Mouse (Mus musculus) T-helper 17 cell (primary cell): ENCODE measurements around the gene Usp15.

Experiments used
- in situ Hi-C, 2 experiments: fragments of 300-600 bp; cut with MboI, MseI; formaldehyde crosslinking; loops; 1 replicate in 1 of 2; 2 replicates in 1 of 2; pipeline ENCODE4 v1.15.1; 2025; ENCODE audit warnings: high pct_unique_total_duplicates in 2 of 2

Gene Usp15

GRCm38 (mm10) chr10:123182391-123182790 lies 14.4 kb downstream of the Usp15 start:
- in situ Hi-C loops, result no loop called here

DNA sequence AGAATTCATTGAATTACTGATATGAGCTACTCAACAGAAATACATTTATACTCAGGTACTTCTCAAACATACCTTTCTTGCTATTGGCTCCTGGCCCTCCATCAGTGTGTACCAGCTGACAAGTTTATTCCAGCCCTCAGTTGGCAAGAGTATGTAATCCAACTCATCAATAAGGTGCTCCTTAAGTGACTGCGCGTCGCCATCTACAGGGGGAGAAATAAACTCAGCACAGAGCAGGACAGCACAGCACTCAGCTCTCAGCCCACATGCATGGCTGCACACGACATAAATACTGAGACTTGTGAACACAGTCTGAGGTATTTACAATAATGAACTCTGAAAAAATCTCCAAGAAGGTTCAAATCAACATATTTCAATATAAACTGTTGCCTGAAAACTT lies 21.0 kb downstream of the Usp15 start:
- in situ Hi-C loops, result loop anchor here in 1 of 2 experiments (10.0 kb wide), 1 partner anchor 271 kb away; no protein-coding TSS in a partner anchor

DNA sequence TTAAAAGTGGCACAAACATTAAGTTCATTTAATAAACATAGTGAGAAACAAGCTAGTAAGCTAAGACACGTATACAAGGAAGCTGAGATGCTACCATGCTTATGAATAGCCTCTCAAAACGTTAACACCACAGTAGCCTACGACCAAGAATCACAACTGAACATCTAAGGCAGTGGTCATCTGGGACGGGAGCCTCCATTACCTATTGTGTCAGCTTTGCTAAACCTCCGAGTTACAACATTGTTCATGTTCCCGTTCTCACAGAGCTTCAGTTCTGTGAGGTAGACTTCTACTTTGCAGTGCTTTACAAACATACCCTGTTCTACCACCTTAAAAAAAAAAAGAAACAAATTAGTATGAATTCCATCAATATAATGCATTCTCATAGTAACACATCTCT lies 25.9 kb downstream of the Usp15 start:
- in situ Hi-C loops, result loop anchor here (5.0 to 25.0 kb wide), 3 partner anchors 266 to 1564 kb away; no protein-coding TSS in a partner anchor

GRCm38 (mm10) chr10:123165542-123165941 lies 31.3 kb downstream of the Usp15 start:
- in situ Hi-C loops, result loop anchor here in 1 of 2 experiments (10.0 to 25.0 kb wide), 2 partner anchors 141 to 1553 kb away; no protein-coding TSS in a partner anchor

DNA sequence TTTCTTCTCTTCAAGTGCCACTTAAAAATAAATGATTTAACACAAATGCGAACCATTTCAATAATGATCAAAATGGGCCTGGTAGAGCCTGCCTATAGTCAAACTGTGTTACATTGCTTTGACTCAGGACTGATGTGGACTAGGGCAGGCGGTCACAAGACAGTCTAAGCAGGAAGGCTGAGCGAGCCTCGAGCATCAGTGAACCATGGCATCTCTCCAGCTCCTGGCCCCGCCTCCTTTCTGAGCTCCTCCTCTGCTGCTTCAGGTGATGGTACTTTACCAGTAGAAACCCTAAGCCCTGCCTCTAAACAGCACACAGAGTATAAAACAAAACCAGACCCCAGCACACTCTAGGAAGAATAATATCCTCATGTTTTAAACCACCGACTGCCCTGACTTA lies 36.3 kb downstream of the Usp15 start:
- in situ Hi-C loops, result loop anchor here in 1 of 2 experiments (10.0 to 25.0 kb wide), 2 partner anchors 136 to 1548 kb away; no protein-coding TSS in a partner anchor

DNA sequence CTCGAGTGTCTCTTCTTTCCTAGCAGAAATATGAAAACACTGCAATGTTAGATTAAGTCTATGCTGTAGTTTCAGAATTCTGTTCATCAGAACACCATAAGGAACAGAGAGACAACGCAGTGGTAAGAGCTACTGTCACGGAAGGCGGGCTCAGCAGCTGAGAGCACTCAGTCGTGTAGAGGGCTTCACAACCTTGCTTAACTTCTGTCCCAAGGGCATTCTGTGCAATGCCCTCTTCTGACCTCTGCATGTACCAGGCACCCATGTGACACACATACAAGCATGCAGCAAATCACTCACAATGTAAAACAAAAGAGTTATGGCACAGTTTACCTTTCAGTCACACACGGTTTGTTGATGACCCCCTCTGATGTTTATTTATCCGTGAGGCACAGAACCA lies 37.5 kb downstream of the Usp15 start:
- in situ Hi-C loops, result loop anchor here in 1 of 2 experiments (25.0 kb wide), 1 partner anchor 1547 kb away; no protein-coding TSS in a partner anchor

DNA sequence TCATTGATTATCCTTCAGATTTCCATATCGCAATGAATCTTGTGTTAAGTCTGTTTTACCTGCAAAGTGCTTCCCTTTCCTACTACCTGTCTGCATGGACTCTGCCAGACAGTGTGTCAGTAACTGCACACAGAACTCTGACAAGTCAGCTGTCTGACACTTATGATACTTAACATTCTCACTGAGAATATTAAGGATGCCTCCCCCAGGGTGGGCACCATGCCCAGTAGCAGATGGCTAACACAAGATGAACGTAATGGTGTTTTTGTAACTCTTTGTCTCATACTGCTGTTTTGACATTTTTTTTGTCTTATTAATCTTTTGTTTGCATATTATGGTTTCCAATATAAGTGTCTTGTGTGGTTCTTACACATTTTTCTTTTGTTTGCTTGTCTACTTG lies 40.4 kb downstream of the Usp15 start:
- in situ Hi-C loops, result loop anchor here in 1 of 2 experiments (25.0 kb wide), 1 partner anchor 1544 kb away; no protein-coding TSS in a partner anchor

GRCm38 (mm10) chr10:123155764-123156163 lies 41.0 kb downstream of the Usp15 start:
- in situ Hi-C loops, result loop anchor here in 1 of 2 experiments (25.0 kb wide), 1 partner anchor 1543 kb away; no protein-coding TSS in a partner anchor

GRCm38 (mm10) chr10:123153321-123153720 lies 43.5 kb downstream of the Usp15 start:
- in situ Hi-C loops, result loop anchor here in 1 of 2 experiments (25.0 kb wide), 1 partner anchor 1541 kb away; no protein-coding TSS in a partner anchor

DNA sequence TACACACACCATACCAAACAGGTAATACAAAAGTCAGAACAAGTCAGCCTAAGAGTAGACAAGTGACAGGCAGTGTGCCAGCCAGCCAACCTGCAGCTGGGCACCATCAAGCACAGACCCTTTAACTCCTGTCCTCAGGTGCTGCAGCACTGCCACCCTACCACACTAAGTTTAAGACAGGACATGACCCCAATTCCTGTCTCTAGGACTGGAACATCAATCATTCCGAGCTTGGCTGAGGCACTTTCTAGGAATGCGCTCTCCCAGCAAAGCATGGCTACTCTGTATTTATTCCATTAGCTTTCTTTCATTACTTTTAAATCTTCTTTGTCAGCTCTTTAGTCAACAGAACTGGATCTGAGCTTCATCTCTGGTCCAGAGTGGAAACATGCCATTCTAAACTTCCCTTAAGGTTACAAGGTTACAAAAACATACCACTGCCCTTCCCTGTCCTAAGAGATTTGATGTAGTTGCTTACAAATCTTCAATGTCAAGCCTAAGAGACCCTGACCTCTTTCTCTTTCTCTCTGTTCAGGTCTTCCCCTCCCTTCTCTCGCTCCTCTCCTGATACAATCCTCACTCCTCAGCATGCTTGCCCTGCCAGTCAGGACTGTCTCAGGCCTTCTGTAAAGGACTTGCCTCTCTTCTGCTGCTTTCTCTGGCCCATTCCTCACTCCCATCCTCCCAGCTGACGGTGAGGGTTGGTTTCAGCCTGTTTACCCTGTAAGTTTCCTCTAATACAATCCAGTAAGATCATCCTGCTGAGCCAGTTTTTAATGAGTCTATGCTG lies 48.6 kb downstream of the Usp15 start:
- in situ Hi-C loops, result no loop called here

- in situ Hi-C loops, result no loop called here
These were observed 49.6 kb downstream of the Usp15 start for GRCm38 (mm10) chr10:123147180-123147579.

DNA sequence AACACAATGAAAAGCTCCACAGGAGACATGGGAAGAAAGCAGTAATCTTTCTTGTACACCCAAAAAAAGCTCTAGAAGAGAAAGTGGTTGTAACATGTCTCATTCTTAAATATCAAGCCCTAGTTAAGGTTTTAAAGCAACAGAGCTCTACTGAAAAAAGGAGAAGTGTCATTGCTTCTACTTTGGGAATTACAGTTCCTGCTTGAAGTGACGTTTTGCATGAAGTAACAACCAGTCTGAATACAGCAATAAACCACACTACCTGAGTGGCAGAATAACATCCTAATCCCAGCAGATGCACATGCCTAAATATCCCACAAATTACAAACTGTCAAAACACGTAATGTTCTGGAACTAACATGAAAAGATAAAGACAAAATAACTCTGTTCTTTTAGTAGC lies 50.4 kb downstream of the Usp15 start:
- in situ Hi-C loops, result no loop called here

DNA sequence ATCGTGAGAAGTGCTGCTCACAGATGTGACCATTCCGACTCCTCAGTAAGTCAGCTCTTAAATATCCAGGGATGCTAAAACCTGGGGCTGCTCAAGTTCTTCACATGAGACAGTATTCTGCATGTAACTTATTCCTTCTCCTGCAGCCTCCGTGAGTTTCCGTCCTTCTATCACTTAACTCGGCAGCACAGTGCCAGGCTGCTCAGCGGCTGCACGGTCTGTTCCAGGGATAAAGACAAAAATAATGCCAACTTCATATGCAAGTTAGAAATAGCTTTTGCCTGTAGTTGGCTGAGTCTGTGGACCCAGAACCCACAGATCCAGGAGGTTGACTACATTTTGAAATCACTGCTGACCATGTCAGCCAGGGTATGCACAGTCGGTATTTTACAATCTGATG lies 52.5 kb downstream of the Usp15 start:
- in situ Hi-C loops, result no loop called here

DNA sequence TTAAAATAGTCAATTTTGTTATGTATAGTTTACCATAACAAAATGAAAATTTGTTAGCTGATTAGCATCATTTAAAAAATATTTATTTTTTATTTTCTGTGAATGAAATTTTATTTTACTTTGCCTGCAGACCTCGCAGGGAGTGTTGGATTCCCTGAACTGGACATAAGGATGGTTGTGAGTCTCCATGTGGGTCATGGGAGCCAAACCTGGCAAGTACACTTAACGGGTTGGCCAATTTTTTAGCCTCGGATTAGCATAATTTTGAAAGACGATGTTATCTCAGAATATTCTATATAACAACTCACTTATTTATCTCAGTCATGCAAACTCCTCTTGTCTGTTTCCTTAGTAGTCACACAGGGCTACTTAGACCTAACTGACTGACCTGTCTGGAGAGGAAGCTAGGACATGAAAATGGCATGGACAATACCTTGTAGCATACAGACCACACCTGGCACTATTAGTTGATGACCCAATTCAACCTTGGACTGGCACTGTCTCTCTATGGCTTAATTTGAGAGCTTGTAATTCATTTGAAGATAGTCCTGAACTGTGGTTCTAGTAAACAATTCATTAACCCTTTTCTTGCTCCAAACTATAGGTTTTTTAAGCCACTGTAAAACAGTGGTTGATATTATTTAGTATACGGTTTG lies 54.3 kb downstream of the Usp15 start:
- in situ Hi-C loops, result no loop called here

DNA sequence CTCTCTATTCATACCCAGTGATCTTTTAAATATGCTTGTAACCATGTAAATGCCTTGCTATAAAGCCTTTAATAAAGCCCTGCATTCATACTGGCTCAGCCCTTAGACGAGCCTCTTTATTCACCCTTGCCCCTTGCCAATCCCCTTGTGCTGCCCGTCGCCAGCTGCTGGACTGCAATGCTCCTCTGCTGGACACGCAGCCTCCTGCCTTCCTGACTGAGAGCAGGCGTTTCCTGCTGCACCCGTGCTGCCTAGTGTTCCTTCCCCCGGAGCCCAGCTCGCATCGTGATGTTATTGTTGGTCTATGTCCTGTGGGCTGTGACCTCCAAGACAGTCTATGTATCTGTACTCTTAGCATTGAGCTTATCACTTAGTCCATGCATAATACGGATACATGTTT lies 61.0 kb downstream of the Usp15 start:
- in situ Hi-C loops, result no loop called here

GRCm38 (mm10) chr10:123131487-123131886 lies 65.3 kb downstream of the Usp15 start:
- in situ Hi-C loops, result no loop called here

- in situ Hi-C loops, result no loop called here
These were observed 76.0 kb downstream of the Usp15 start for GRCm38 (mm10) chr10:123120666-123121392.

GRCm38 (mm10) chr10:123116861-123117260 lies 79.9 kb downstream of the Usp15 start:
- in situ Hi-C loops, result no loop called here

DNA sequence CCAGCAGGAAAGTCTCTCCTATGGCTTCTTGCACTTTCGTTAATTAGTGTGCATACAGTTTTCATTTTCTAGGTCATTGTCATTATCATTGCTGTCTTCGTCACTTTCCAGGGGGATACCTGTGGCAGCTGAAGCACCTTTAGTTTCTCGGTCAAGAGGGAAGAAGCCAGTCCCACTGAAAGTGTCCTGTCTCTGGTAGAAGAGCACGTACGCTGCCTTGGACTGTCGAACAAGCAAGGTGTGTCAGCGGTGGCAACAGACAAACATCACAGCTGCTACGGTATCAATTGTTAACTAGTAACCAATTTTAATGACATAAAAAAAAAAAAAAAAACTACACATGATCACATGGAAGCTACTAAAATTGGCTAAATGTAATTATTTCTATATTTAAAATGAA lies 83.3 kb downstream of the Usp15 start:
- in situ Hi-C loops, result no loop called here

DNA sequence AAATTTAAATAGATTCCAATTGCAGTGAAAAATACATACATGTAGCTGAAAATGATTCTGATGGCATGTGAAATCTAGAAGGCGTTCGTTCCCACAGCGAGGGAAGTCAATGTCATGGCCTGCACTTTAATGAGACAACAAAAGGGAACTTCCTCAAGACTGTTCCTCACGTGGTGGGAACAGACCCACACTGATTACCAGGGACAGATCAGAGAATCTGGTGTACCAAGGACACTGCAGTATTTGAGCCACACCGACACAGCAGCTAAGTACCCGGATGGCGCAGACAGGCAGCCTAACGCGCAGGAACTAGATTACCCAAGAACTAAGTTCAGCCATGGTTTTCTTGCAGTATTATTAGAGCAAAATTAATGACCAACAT lies 84.0 kb downstream of the Usp15 start:
- in situ Hi-C loops, result no loop called here

DNA sequence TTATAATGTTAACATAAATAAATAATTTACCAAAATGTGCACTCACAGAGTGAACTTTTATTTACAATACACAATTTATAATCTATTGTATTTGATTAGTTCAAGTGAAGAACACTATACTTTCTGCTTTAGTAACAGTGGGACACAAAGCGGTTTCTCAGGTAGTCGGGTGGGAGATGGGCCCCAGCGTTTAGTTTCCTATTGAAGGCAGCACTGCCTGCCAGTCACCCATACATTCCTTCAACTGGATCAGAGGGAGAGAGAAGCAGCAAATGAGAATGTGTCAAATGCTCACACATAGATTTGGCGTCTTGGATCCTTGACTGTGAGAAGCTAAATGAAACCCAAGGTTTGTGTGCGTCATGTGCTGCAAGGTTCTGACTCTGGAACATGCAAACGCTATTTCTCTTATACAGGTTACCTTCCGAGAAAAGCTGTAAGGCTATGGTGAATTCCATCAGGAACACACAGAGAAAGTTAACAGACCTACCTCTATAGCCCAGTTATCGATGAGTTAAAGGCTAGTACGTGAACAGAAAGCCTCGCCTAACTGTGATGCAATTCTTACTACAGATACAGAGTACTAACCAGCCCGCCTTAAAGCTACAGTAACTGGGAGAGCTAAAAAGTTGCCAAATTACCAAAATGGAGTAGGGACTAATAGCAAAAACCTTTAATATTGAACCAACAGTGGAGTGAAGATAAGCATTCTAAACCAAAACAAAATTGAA lies 84.6 kb downstream of the Usp15 start:
- in situ Hi-C loops, result no loop called here
